Mouse (Mus musculus): Measurements from ENCODE around the gene Phactr2. TPM values are rescaled to one million over a fixed set of nuclear protein-coding genes. Genes with fewer than 3 reads are reported as not detected.
A peak's percentile ranks its signal among the peaks of the same experiment; 100 is the strongest.

The Phactr2 gene
- polyA plus RNA-seq, 1 experiment from 2014 or later, result 50.1 TPM

DNA sequence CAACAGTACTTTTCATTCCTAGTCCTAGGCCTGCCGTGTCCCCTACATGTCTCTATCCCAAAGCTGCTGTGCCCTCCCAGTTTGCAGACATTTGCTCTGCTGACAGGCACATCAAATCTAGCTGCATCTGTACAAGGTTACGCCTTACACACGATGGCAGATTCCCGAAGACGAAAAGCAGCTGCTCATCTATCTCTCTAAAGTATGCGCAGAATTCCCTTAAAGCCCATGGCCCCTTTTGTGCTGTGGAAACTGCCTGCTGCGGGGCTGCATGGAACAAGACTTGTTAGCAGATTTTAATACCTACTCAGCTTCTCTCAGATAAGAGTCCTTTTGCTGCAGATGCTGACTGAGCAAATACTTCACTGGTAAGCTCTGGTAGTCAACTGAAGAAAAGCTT is 294.0 kb downstream of the Phactr2 start:
- Histone ChIP-seq H3K9me3 (no peaks in the 10 kb centered on the region), H3K9ac (no peak overlapping the region), H3K27me3 (replicated peaks) (no peaks in the 10 kb centered on the region), H3K4me1 (peaks cover 16% of the 10 kb centered on the region; the same call in 1 of the 2 replicates), H3K27ac (replicated peaks) (peak overlapping the region; percentile 6; the same call in 1 of the 2 replicates), H3K4me3 (no peak overlapping the region), H3K36me3 (peaks cover 92% of the 10 kb centered on the region), H3K4me2 (no peak overlapping the region)
- 42% methylated on average over 7 of the region's 7 CpGs for WGBS
- ATAC-seq (ENCODE audit: extremely low read depth, insufficient number of reproducible peaks, low FRiP score, low TSS enrichment), result no peak

DNA sequence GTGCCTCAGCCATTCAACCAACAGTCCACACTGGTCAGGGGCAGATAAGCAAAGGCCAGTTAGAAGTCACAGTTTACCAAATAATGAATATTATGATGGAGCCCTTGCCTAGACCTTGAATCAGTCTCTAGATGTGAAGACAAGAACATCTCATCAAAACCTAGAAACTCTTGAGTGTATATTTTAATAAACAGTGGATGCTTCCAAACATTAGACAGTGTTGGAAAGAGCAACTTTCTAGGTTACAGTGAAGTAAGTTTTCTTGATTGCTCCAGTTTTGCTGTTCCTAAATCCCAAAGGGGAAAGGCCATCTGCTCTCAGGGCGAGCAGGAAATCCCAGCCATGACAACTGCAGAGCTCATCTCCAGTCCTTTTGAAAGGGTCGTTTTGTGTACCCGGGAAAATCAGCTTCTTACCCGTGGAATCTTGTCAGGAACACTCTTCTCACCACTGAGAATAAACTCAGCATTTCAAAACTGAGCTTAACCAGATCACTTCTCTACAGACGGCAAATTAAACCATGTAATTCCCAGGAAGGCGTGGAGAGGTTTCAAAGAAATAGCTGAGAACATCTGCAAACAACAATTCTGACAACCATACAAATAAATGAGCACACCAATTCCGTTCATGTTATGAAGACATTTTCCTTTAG is 296.1 kb downstream of the Phactr2 start, which contains the start of gene Zc2hc1b:
Gene Zc2hc1b, minus strand, starts transcription at position 51 of the 652 bp plus-strand sequence.
- H3K4me2 ChIP-seq, result no peak within 1 kb of the TSS
- 0 out of 2 replicates have a peak, but pooled peaks cover 10% of the 10 kb centered on the region for H3K4me1 ChIP-seq
- H3K4me3 ChIP-seq, result no peak within 1 kb of the TSS
- H3K9ac ChIP-seq, result no peak within 1 kb of the TSS
- H3K27me3 ChIP-seq (replicated peaks), result no peaks in the 10 kb centered on the region
- peaks cover 76% of the 10 kb centered on the region for H3K36me3 ChIP-seq
- no peaks in the 10 kb centered on the region for H3K9me3 ChIP-seq
- no peak within 1 kb of the TSS for H3K27ac ChIP-seq (replicated peaks)
- WGBS, result 65% methylated on average over 7 of the region's 7 CpGs
- ATAC-seq (ENCODE audit: extremely low read depth, insufficient number of reproducible peaks, low FRiP score, low TSS enrichment), result no peak

GRCm38 (mm10) chr10:13175866-13176265 is 298.3 kb downstream of the Phactr2 start:
- H3K27me3 ChIP-seq (replicated peaks), result no peaks in the 10 kb centered on the region
- 85% methylated on average over 7 of the region's 7 CpGs for WGBS
- H3K4me2 ChIP-seq, result no peak overlapping the region
- no peak overlapping the region for H3K9ac ChIP-seq
- H3K4me3 ChIP-seq, result no peak overlapping the region
- H3K36me3 ChIP-seq, result peaks cover 55% of the 10 kb centered on the region
- no peaks in the 10 kb centered on the region for H3K9me3 ChIP-seq
- H3K27ac ChIP-seq (replicated peaks), result no peak overlapping the region
- ATAC-seq (ENCODE audit: extremely low read depth, insufficient number of reproducible peaks, low FRiP score, low TSS enrichment), result no peak
- H3K4me1 ChIP-seq, result peaks cover 24% of the 10 kb centered on the region

DNA sequence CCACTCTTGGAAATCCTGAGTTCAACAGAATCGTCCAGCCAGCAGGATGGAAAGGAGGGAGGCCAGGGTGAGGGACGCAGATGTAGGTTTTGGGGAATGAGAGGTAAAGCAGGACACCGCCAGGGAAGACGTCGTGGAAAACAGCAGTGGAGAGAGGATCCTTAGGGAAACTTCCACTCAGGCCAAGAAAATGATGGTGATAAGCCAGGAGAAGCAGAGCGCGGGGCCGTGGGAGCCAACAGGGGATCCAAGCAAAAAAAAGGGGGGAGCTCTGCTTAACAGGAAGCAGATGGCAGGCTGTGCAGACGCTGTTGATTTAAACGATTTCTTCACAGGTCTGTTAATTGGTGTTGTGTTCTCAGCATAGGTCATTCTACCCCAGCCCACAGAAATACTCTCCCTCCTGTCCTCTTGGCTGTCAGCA is 301.4 kb downstream of the Phactr2 start:
- Histone ChIP-seq H3K36me3 (peaks cover 24% of the 10 kb centered on the region), H3K9ac (no peak overlapping the region), H3K27me3 (replicated peaks) (no peaks in the 10 kb centered on the region), H3K4me2 (no peak overlapping the region), H3K27ac (replicated peaks) (peak overlapping the region; percentile 61), H3K4me3 (no peak overlapping the region), H3K4me1 (peaks cover 42% of the 10 kb centered on the region), H3K9me3 (no peaks in the 10 kb centered on the region)
- 39% methylated on average over 10 of the region's 10 CpGs for WGBS
- ATAC-seq (ENCODE audit: extremely low read depth, insufficient number of reproducible peaks, low FRiP score, low TSS enrichment), result no peak

- 40% methylated on average over 2 of the region's 2 CpGs for WGBS
- Histone ChIP-seq H3K4me3 (no peak overlapping the region), H3K9ac (no peak overlapping the region), H3K9me3 (no peaks in the 10 kb centered on the region), H3K4me2 (no peak overlapping the region), H3K27me3 (replicated peaks) (no peaks in the 10 kb centered on the region), H3K36me3 (peaks cover 10% of the 10 kb centered on the region), H3K4me1 (peaks cover 42% of the 10 kb centered on the region), H3K27ac (replicated peaks) (peak overlapping the region; percentile 67; the same call in 1 of the 2 replicates)
- no peak for ATAC-seq (ENCODE audit: extremely low read depth, insufficient number of reproducible peaks, low FRiP score, low TSS enrichment)
Measured at GRCm38 (mm10) chr10:13171461-13171860, 302.8 kb downstream of the Phactr2 start.

GRCm38 (mm10) chr10:13170739-13171448 is 303.3 kb downstream of the Phactr2 start:
- Histone ChIP-seq H3K27ac (replicated peaks) (peak overlapping the region; percentile 67), H3K36me3 (peaks cover 5% of the 10 kb centered on the region; the same call in 1 of the 2 replicates), H3K9me3 (no peaks in the 10 kb centered on the region), H3K4me3 (no peak overlapping the region), H3K4me1 (peaks cover 42% of the 10 kb centered on the region), H3K4me2 (no peak overlapping the region), H3K27me3 (replicated peaks) (no peaks in the 10 kb centered on the region), H3K9ac (no peak overlapping the region)
- WGBS, result 37% methylated on average over 12 of the region's 12 CpGs
- no peak for ATAC-seq (ENCODE audit: extremely low read depth, insufficient number of reproducible peaks, low FRiP score, low TSS enrichment)

GRCm38 (mm10) chr10:13168461-13168860 is 305.8 kb downstream of the Phactr2 start:
- ATAC-seq (ENCODE audit: extremely low read depth, insufficient number of reproducible peaks, low FRiP score, low TSS enrichment), result no peak
- peaks cover 5% of the 10 kb centered on the region; the same call in 1 of the 2 replicates for H3K9me3 ChIP-seq
- no peak overlapping the region for H3K4me2 ChIP-seq
- peak overlapping the region; percentile 77 for H3K27ac ChIP-seq (replicated peaks)
- no peaks in the 10 kb centered on the region for H3K27me3 ChIP-seq (replicated peaks)
- no peak overlapping the region for H3K9ac ChIP-seq
- H3K4me1 ChIP-seq, result peaks cover 42% of the 10 kb centered on the region
- H3K36me3 ChIP-seq, result no peaks in the 10 kb centered on the region
- 48% methylated on average over 5 of the region's 5 CpGs for WGBS
- H3K4me3 ChIP-seq, result no peak overlapping the region

DNA sequence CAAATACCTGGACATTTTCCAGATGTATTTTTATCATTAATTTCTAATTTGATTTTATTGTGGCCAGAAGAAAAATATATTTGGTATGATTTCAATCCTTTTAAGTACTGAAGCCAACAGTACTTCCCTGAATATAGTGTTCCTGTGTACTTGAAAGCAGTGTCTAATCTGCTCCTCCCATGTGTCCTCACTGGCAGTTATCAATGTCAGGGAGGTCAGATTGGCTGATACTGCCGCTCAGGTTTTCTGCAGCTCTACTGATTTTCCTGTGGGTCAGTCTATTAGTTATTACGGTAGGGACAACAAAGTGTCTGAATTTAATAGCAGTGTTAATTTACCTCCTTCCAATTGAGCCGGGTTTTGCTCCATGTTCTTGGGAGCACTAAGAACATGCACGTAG is 312.2 kb downstream of the Phactr2 start:
- no peak overlapping the region for H3K4me2 ChIP-seq
- ATAC-seq (ENCODE audit: extremely low read depth, insufficient number of reproducible peaks, low FRiP score, low TSS enrichment), result no peak

GRCm38 (mm10) chr10:13160913-13161312 is 313.3 kb downstream of the Phactr2 start:
- Histone ChIP-seq H3K27me3 (replicated peaks) (no peaks in the 10 kb centered on the region), H3K36me3 (no peaks in the 10 kb centered on the region), H3K9ac (no peak overlapping the region), H3K4me1 (peaks cover 16% of the 10 kb centered on the region), H3K4me3 (no peak overlapping the region), H3K9me3 (peaks cover 9% of the 10 kb centered on the region), H3K4me2 (no peak overlapping the region), H3K27ac (replicated peaks) (no peak overlapping the region)
- WGBS, result 87% methylated on average over 4 of the region's 4 CpGs
- no peak for ATAC-seq (ENCODE audit: extremely low read depth, insufficient number of reproducible peaks, low FRiP score, low TSS enrichment)

More for the DNA sequence above, 312.2 kb downstream of the Phactr2 start:
- no peak overlapping the region for H3K9ac ChIP-seq
- H3K27me3 ChIP-seq (replicated peaks), result no peaks in the 10 kb centered on the region
- H3K36me3 ChIP-seq, result no peaks in the 10 kb centered on the region
- 22% methylated on average over 4 of the region's 4 CpGs for WGBS
- H3K9me3 ChIP-seq, result peaks cover 9% of the 10 kb centered on the region
- H3K27ac ChIP-seq (replicated peaks), result peak overlapping the region; percentile 38; the same call in 1 of the 2 replicates
- H3K4me1 ChIP-seq, result peaks cover 16% of the 10 kb centered on the region
- H3K4me3 ChIP-seq, result no peak overlapping the region

Data from heart, embryonic 13.5 days (tissue).